Mouse (Mus musculus) embryonic fibroblast, embryonic 13.5 days (primary cell): ENCODE data around the gene Smpd3. TPM values are rescaled to one million over a fixed set of nuclear protein-coding genes. Genes with fewer than 3 reads are reported as not detected.

Experiments used
- H3K27ac ChIP-seq: 2 replicates; pipeline ENCODE4 v1.5.1; 2012; ENCODE audit warnings: low read length, control low read depth, inconsistent platforms; ENCODE audit not compliant: insufficient read depth
- H3K4me1 ChIP-seq: 2 replicates; pipeline ENCODE4 v1.6.1; 2011; ENCODE audit warnings: low read length; ENCODE audit not compliant: control insufficient read depth, insufficient read depth
- H3K4me3 ChIP-seq: 2 replicates; pipeline ENCODE4 v1.5.1; 2011; ENCODE audit warnings: mild to moderate bottlenecking, control low read depth, low read length; ENCODE audit not compliant: insufficient read depth
- CTCF ChIP-seq: IDR thresholded peaks from 2 replicates; pipeline ENCODE4 v1.5.1; 2011; ENCODE audit warnings: mild to moderate bottlenecking, control low read depth, low read length, moderate library complexity, borderline replicate concordance; ENCODE audit not compliant: insufficient read depth
- POLR2A ChIP-seq: IDR thresholded peaks from 2 replicates; pipeline ENCODE4 v1.6.1; 2011; ENCODE audit warnings: low read depth, mild to moderate bottlenecking, control low read depth, low read length, moderate library complexity
- polyA plus RNA-seq: library from polyadenylated mRNA; stranded (reverse); fragments of >200 nt; gene quantifications from 2 replicates; pipeline ENCODE4 v1.2.4, GENCODE M21; 2011; ENCODE audit warnings: low read depth; ENCODE audit not compliant: missing spikeins, insufficient read length

The Smpd3 gene
- polyA plus RNA-seq: 0.37 and 0.89 TPM in 2 replicates

DNA sequence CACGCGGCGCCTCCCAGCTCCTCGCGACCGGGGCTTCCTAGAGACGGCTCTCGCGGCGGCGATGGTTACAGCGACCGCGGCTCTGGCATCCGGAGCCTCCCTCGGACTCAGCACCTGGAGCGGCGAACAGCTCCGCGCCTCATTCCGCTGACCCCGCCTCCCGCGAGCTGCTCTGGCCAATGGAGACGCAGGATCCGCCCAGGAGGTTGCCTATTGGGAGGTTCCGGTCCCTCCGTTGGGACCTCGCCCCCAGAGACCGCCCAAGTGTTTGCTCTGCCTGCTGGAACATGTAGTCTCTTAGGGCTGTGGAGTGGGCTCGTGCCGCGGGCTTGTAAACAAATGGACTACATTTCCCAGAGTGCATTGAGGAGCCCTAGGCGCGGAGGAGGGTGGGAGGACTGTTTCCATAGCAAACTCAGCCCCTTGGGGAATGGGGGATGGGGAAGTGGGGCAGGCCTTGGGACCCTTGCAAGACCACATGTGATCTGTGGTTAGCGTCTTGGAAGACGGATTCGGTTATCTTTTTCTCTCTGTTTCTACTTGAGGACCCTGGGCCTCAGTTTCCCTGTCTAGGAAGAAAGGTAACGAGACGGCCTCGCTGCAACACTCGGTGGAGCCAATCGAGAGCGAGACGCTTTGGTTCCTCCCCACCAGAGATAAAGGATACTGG, at the start of gene Smpd3:
Gene Smpd3, minus strand, starts transcription at position 137 of the 670 bp plus-strand sequence.
- peak within 1 kb of the TSS; percentile 45 for H3K27ac ChIP-seq
- TF ChIP-seq CTCF (no peak), POLR2A (peak; percentile 56; the same call in 1 of the 2 replicates)
- H3K4me1 ChIP-seq: peaks cover 4% of the 10 kb centered on the region
- peak within 1 kb of the TSS; percentile 69 for H3K4me3 ChIP-seq

DNA sequence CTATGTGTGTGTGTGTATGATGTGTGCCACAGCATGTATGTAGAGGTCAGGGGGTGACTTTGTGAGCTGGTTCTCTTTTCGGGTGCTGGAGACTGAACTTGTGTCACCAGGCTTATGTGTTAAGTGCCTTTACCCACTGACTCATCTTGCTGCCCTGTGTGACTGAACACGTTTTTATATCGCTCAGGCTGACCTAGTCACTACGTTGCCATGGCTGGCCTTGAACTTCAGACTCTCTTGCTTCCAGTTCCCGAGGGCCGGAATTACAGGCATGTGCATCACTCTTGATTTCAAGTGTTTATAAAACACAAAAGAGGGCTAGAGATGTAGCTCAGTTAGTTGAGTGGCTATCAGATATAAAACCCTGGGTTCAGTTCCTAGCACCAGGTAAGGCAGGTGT, 43.2 kb upstream of the Smpd3 start:
- Histone ChIP-seq H3K4me3 (no peak overlapping the region), H3K4me1 (0 out of 2 replicates have a peak, but pooled peaks cover 4% of the 10 kb centered on the region), H3K27ac (no peak overlapping the region)
- TF ChIP-seq POLR2A (no peak), CTCF (no peak)

DNA sequence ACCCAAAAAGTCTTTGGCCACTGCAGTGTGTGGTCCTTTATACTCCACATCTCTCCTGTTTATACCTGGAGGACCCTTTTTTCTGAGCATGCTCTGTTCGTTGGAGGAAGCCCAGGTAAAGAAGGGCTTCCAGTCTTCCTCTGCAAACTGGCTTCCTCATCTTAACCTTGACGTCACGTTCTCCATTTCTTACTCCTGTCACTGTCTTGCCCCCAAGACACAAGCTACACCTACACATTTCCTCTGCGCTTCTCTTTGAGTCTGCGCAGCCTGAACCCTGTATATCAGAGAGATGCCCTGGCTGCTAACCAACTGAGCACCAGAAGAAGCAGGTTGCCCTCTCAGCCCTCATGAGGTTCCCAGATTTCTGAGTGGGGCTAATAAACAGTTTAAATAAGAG, 41.6 kb upstream of the Smpd3 start:
- Histone ChIP-seq H3K27ac (no peak overlapping the region), H3K4me3 (no peak overlapping the region), H3K4me1 (0 out of 2 replicates have a peak, but pooled peaks cover 4% of the 10 kb centered on the region)
- TF ChIP-seq POLR2A (no peak), CTCF (no peak)

DNA sequence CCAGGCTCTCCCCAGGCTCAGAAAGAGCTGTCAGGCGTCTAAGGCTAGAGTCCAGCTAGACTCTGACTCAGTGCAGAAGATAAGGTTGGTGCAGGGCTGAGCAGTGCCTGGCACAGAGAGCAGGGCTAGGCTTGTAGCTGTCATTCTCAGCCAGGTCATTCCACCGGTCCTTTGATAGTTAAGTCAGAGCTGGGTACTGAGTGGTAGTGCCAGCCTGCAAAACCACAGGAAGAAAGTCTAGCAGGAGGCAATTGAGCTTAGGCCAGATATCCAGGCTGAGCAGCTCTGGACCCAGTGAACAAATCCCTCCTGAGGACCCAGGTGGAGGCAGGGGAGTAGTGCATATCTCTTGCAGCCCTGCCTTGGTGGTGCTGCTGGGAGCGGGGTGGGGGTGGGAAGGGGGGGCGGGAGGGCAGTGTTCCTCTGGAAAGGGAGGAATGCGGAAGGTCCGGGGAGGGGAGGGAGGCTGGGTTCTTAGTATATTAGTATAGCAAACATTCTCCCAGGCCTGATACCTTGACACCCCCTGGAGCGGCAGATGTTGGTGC, 40.8 kb upstream of the Smpd3 start:
- H3K27ac ChIP-seq: no peak overlapping the region
- H3K4me3 ChIP-seq: no peak overlapping the region
- TF ChIP-seq CTCF (no peak), POLR2A (no peak)
- 0 out of 2 replicates have a peak, but pooled peaks cover 4% of the 10 kb centered on the region for H3K4me1 ChIP-seq

DNA sequence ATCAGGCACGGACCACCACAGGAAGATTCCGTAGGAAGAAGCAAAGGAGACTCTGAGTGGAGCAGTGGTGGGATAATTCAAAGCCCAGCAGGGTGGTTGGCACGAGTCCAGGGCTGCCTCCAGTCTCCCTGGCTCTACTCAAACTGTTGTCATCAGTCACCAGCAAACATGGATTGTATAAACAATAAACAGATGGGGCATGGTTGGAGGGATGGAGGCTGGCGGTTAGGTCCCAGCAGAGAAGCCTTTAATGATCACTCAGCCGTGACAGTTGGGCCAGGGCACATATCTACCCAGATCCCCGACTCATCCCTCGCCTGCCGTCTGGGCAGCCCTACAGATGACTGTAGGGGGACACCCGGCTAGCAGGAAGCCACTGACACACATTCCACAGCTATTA, 39.1 kb upstream of the Smpd3 start:
- no peak for TF ChIP-seq CTCF
- TF ChIP-seq POLR2A: no peak
- Histone ChIP-seq H3K4me1 (0 out of 2 replicates have a peak, but pooled peaks cover 4% of the 10 kb centered on the region), H3K27ac (no peak overlapping the region), H3K4me3 (no peak overlapping the region)

DNA sequence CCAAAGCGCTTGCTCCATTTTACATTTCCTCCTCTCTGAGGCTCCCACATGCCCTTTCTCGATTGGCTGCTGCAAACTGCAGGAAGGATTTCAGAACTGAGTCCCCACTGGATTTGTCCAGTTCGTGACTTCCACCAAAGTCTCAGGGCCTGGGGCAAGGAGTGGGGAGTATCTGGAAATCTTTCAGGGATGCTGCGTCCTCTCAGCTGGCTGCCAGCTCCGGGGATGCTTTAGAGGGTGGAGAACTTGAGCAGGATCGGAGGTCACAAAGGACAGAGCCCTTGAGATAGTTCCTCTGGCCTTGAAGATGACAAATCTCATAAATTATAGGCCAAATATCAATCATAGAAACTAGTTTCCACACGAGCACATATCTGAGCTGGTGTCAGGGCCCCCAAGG, 38.2 kb upstream of the Smpd3 start:
- Histone ChIP-seq H3K27ac (no peak overlapping the region), H3K4me1 (0 out of 2 replicates have a peak, but pooled peaks cover 4% of the 10 kb centered on the region), H3K4me3 (no peak overlapping the region)
- TF ChIP-seq POLR2A (no peak), CTCF (no peak)

DNA sequence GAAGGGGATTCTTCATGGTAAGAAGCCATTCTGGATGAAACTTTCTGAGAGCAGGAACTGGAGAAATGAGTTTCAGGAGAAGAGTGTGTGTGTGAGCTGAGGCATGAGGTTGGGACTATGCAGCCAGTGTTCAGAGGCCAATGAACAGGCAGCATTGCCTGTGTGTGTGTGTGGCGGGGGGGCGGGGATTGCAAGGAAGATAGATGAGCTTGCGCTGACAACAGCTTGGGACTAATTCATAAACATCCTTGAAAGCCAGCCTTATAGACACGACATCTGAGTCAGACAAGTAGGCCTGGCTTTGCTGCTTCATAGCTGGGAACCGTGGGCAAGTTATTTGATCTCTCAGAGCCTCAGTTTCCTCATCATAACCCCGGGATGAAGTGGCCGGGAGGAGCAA, 31.3 kb upstream of the Smpd3 start:
- Histone ChIP-seq H3K4me1 (no peaks in the 10 kb centered on the region), H3K27ac (no peak overlapping the region), H3K4me3 (no peak overlapping the region)
- TF ChIP-seq CTCF: no peak
- no peak for TF ChIP-seq POLR2A

DNA sequence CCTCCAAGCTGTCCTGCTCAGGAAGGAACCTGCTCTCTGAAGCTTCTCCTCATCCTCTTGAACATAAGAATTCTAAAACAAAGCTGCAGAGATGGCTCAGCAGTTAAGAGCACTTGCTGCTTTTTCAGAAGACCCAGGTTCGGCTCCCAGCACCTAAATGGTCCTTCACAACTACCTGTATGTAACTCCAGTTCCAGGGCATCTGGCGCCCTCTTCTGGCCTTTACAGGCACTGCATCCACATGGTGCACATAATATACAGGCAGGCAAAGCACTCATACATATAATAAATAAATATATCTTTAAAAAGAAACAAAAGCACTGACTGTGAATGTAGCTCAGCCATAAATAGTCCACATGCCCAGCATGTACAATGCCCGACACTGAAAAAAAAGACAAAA, 30.7 kb upstream of the Smpd3 start:
- no peak overlapping the region for H3K4me3 ChIP-seq
- H3K4me1 ChIP-seq: peaks cover 2% of the 10 kb centered on the region; the same call in 1 of the 2 replicates
- H3K27ac ChIP-seq: no peak overlapping the region
- TF ChIP-seq POLR2A: no peak
- TF ChIP-seq CTCF: no peak

DNA sequence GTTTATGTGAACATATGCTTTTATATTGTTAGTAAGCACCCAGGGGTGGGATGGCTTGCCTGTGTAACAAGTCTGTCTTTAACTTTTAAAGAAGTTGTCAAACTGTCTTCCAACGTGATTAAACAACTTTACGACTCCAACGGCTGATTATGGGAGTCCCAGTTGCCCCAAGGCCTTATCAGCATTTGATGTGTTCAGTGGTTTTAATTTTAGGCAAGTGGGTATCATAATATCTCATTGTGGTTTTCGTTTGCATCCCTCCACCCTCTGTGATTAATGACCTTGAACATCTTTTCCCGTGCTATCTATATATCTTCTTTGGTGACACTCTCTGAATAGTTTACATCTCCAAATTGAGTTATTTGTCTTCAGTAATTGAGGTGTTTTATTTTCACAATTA, 27.0 kb upstream of the Smpd3 start:
- Histone ChIP-seq H3K4me3 (no peak overlapping the region), H3K27ac (no peak overlapping the region), H3K4me1 (peaks cover 2% of the 10 kb centered on the region; the same call in 1 of the 2 replicates)
- no peak for TF ChIP-seq POLR2A
- TF ChIP-seq CTCF: no peak

DNA sequence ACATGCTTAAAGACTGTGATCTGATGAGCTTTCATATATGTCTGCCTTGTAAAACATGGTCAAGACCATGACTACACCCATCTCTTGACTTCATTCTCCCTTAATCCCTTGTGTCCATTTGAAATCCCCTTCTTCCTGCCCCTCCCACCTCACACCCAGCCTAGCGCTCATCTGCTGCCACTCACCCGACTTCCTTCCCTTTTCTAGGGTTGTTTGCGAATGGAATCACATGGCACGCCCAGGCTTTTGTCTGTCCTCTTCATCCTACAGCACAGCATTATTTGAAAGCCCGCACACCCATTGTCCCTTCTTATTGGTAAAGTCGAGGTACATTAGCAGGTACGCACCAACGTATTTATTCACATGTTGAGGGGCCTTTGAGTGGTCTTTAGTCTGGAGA, 26.5 kb upstream of the Smpd3 start:
- TF ChIP-seq POLR2A (no peak), CTCF (no peak)
- Histone ChIP-seq H3K27ac (no peak overlapping the region), H3K4me1 (peaks cover 2% of the 10 kb centered on the region; the same call in 1 of the 2 replicates)

More for the DNA sequence above, 26.5 kb upstream of the Smpd3 start:
- H3K4me3 ChIP-seq: no peak overlapping the region
